Mouse (Mus musculus) heart, embryonic 14.5 days (tissue): ENCODE measurements around the gene Gusb. TPM values are rescaled to one million over a fixed set of nuclear protein-coding genes. Genes with fewer than 3 reads are reported as not detected.

ENCODE experiments used
- polyA plus RNA-seq: library from polyadenylated mRNA; unstranded; fragments of >200 nt; fragmentation: Nextera tagmentation; extraction: Ambion mirVana; gene quantifications from 2 replicates; pipeline ENCODE4 v1.2.1, GENCODE M21; 2014

The Gusb gene
- polyA plus RNA-seq, 1 experiment from 2014 or later = 49.2 TPM

Other genes with a start within 250 kb of the Gusb start
- gene Psph, start 215.6 kb downstream of the Gusb start, polyA plus RNA-seq = 28.8 and 29.7 TPM in 2 replicates
- 26.2 and 26.8 TPM in 2 replicates for gene Sumf2, start 156.1 kb downstream of the Gusb start, polyA plus RNA-seq
- gene Chchd2, start 115.6 kb downstream of the Gusb start, polyA plus RNA-seq = 1,002 and 1,067 TPM in 2 replicates
- 3.2 and 3.4 TPM in 2 replicates for gene Zbed5, start 107.3 kb downstream of the Gusb start, polyA plus RNA-seq
- 1.00 and 2.4 TPM in 2 replicates for gene Phkg1, start 104.5 kb downstream of the Gusb start, polyA plus RNA-seq
- gene Nupr1l, start 94.5 kb downstream of the Gusb start, polyA plus RNA-seq = 2.9 and 3.8 TPM in 2 replicates
- gene Vkorc1l1, start 61.1 kb downstream of the Gusb start, polyA plus RNA-seq = 13.1 and 14.5 TPM in 2 replicates
- 16.4 and 19.3 TPM in 2 replicates for gene Asl, start 26.2 kb upstream of the Gusb start, polyA plus RNA-seq
- gene Crcp, start 26.2 kb upstream of the Gusb start, polyA plus RNA-seq = 15.1 and 16.3 TPM in 2 replicates
- 23.0 and 24.5 TPM in 2 replicates for gene Tpst1, start 70.3 kb upstream of the Gusb start, polyA plus RNA-seq
- gene Kctd7, start 141.8 kb upstream of the Gusb start, polyA plus RNA-seq = 4.8 TPM in 2 replicates
- gene Rabgef1, start 168.7 kb upstream of the Gusb start, polyA plus RNA-seq = 16.5 and 17.9 TPM in 2 replicates
- 30.7 and 31.0 TPM in 2 replicates for gene Tmem248, start 214.0 kb upstream of the Gusb start, polyA plus RNA-seq